Mouse (Mus musculus): ENCODE measurements around the gene Tor1b.

GRCm38 (mm10) chr2:30928893-30929482 lies 23.8 kb upstream of the Tor1b start:
- TF ChIP-seq POLR2A (IDR thresholded peaks at IDR 0.05; ENCODE audit: extremely low read depth, insufficient read depth, low read length) (no peak), CTCF (IDR thresholded peaks at IDR 0.05; ENCODE audit: extremely low read depth, insufficient read depth, low read length) (no peak)
